Mouse (Mus musculus) E14TG2a.4 (cell line): ENCODE data around the gene Nelfa.

Experiments
- H3K27me3 ChIP-seq: 2 replicates; pipeline ENCODE4 v1.6.1; 2014; ENCODE audit warnings: low read length, control low read depth; ENCODE audit not compliant: insufficient read depth
- H3K36me3 ChIP-seq: 2 replicates; pipeline ENCODE4 v1.6.1; 2014; ENCODE audit warnings: low read length, control low read depth; ENCODE audit not compliant: insufficient read depth
- H3K4me1 ChIP-seq: replicated peaks from 2 replicates; pipeline ENCODE4 v1.6.1; 2014; ENCODE audit warnings: low read depth, low read length, control low read depth
- H3K4me3 ChIP-seq: replicated peaks from 2 replicates; pipeline ENCODE4 v1.5.1; 2014; ENCODE audit warnings: mild to moderate bottlenecking, low read length
- H3K9me3 ChIP-seq: 2 replicates; pipeline ENCODE4 v1.6.1; 2014; ENCODE audit warnings: low read length, control low read depth
- CTCF ChIP-seq: conservative IDR thresholded peaks from 2 replicates; pipeline ENCODE4 v1.5.1; 2014; ENCODE audit warnings: low read length
- NANOG ChIP-seq: IDR thresholded peaks from 2 replicates; pipeline ENCODE4 v1.6.1; 2014; ENCODE audit warnings: borderline replicate concordance, low read length, mixed read lengths
- POU5F1 ChIP-seq: IDR thresholded peaks from 2 replicates; pipeline ENCODE4 v1.6.1; 2014; ENCODE audit warnings: low read length, borderline replicate concordance

Gene Nelfa

DNA sequence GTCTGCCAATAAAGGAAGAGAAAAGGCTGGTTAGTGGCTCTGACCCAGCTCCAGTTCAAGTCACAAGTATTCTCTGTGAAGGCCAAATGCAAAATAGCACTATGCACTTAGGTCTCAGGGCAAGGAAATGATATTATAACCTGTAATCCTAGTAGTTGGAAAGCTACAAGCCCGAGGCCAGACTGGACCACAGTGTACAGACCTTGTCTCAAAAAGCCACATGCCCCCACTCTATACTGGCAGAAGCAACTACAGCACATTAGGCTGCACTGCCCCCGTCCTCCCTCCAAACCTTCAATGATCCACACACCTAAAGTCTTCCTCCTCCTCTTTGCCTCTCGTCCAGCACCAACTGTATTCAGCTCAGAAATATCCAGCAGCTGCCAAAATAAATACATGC lies 34.9 kb downstream of the Nelfa start:
- Histone ChIP-seq H3K27me3 (no peaks in the 10 kb centered on the region), H3K36me3 (peaks cover 75% of the 10 kb centered on the region), H3K4me3 (no peak overlapping the region), H3K4me1 (no peaks in the 10 kb centered on the region), H3K9me3 (peaks cover 12% of the 10 kb centered on the region)
- TF ChIP-seq NANOG = no peak
- no peak for TF ChIP-seq CTCF
- no peak for TF ChIP-seq POU5F1

- H3K4me1 ChIP-seq = no peaks in the 10 kb centered on the region
- peaks cover 80% of the 10 kb centered on the region for H3K36me3 ChIP-seq
- peaks cover 12% of the 10 kb centered on the region for H3K9me3 ChIP-seq
- H3K27me3 ChIP-seq = no peaks in the 10 kb centered on the region
- TF ChIP-seq POU5F1 (no peak), CTCF (no peak), NANOG (no peak)
- H3K4me3 ChIP-seq = no peak overlapping the region
Measured at GRCm38 (mm10) chr5:33900701-33901263, 35.4 kb downstream of the Nelfa start.

DNA sequence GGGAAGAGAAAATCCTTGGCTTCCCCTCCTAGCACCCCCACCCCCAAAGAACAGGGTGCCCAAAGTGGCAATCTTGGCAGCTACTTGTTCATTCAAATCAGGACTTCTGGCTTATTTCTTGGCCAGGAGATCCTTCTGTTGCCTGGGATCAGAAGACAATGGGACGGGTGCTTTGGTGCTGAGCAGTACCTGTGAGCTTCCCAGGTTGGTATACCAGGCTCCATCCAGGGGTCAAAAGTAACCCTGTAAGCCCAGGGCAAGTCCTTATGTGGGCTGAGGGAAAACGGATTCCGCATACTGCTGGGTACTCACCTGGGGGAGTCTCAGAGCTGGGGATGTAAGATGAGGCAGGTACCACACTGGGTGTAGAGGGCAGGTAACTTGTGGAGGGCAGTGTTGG lies 36.1 kb downstream of the Nelfa start:
- Histone ChIP-seq H3K27me3 (no peaks in the 10 kb centered on the region), H3K4me3 (no peak overlapping the region), H3K4me1 (0 out of 2 replicates have a peak, but pooled peaks cover 1% of the 10 kb centered on the region), H3K9me3 (peaks cover 12% of the 10 kb centered on the region), H3K36me3 (peaks cover 86% of the 10 kb centered on the region)
- TF ChIP-seq CTCF = no peak
- no peak for TF ChIP-seq POU5F1
- TF ChIP-seq NANOG = no peak

DNA sequence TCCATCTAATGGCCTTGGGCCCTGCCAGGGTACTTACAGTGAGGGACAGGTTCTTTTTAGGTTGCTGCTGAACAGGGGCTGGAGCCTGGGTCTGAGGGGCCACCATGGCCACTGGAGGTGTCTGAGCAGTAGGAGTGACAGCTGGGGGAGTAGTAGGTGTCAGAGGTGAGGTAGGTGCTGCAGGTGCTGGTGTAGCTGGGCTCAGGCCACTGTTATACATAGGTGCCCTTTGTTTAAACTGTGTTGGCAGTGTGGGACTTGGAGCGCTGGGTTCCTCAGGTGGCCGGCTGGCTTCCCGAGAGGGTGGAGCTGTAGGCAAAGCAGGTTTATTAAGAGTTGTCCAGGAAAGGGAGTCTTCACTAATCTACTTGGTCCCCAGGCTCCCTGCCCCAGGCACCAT lies 37.0 kb downstream of the Nelfa start:
- no peaks in the 10 kb centered on the region for H3K27me3 ChIP-seq
- peaks cover 4% of the 10 kb centered on the region; the same call in 1 of the 2 replicates for H3K4me1 ChIP-seq
- H3K36me3 ChIP-seq = peaks cover 95% of the 10 kb centered on the region
- no peak for TF ChIP-seq CTCF
- TF ChIP-seq POU5F1 = no peak
- TF ChIP-seq NANOG = no peak
- no peak overlapping the region for H3K4me3 ChIP-seq
- peaks cover 12% of the 10 kb centered on the region for H3K9me3 ChIP-seq

DNA sequence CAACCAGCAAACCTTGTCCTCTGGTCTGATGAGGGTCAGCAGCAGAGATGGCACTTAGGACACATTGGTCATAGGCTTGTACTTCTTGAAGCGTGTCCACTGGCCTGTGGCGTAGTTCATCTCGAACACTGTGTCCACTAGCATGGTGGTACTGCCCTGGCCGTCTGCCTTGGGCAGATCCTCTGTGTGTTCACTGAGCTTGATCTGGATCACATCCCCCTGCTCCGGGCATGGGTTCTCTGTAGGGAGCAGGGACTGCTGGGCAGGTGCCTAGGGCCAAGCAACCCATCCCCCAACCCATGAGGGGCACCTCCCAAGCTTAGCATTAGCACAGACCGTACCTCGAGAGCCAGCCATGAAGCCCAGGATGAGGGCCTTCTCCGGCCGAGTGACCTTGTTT lies 37.5 kb downstream of the Nelfa start:
- peaks cover 4% of the 10 kb centered on the region; the same call in 1 of the 2 replicates for H3K4me1 ChIP-seq
- TF ChIP-seq NANOG (no peak), CTCF (no peak), POU5F1 (no peak)
- no peak overlapping the region for H3K4me3 ChIP-seq
- H3K27me3 ChIP-seq = no peaks in the 10 kb centered on the region
- H3K9me3 ChIP-seq = peaks cover 12% of the 10 kb centered on the region
- peaks cover 98% of the 10 kb centered on the region for H3K36me3 ChIP-seq

GRCm38 (mm10) chr5:33897158-33897557 lies 39.1 kb downstream of the Nelfa start:
- Histone ChIP-seq H3K27me3 (no peaks in the 10 kb centered on the region), H3K9me3 (peaks cover 12% of the 10 kb centered on the region), H3K4me1 (peaks cover 4% of the 10 kb centered on the region; the same call in 1 of the 2 replicates), H3K36me3 (peaks cover 100% of the 10 kb centered on the region), H3K4me3 (no peak overlapping the region)
- TF ChIP-seq CTCF (no peak), NANOG (no peak), POU5F1 (no peak)

DNA sequence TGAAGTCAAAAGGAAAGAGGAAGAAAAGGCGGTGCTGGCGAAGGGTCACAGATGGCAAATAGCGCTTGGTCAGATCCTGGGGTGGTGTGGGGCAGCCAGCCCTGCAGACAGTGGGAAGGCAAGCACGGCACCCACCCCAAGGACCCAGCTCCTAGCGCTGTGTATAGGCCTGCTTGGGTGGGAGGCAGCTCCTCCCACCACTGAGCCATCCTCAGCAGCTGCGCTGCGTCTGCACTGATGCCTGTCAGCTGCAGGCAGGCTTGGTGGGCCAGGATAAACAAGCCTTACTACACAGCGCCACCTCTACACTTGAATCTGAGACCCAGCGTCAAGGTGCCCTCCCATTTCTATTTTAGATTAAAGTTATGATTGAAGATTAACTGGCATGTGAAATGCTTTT lies 41.1 kb downstream of the Nelfa start:
- H3K4me1 ChIP-seq = peaks cover 4% of the 10 kb centered on the region; the same call in 1 of the 2 replicates
- TF ChIP-seq POU5F1 (no peak), CTCF (no peak), NANOG (no peak)
- H3K27me3 ChIP-seq = no peaks in the 10 kb centered on the region
- peaks cover 7% of the 10 kb centered on the region for H3K9me3 ChIP-seq
- H3K4me3 ChIP-seq = no peak overlapping the region
- H3K36me3 ChIP-seq = peaks cover 99% of the 10 kb centered on the region

- Histone ChIP-seq H3K9me3 (no peaks in the 10 kb centered on the region), H3K27me3 (no peaks in the 10 kb centered on the region), H3K36me3 (peaks cover 89% of the 10 kb centered on the region), H3K4me1 (peaks cover 4% of the 10 kb centered on the region; the same call in 1 of the 2 replicates), H3K4me3 (no peak overlapping the region)
- TF ChIP-seq POU5F1 (no peak), CTCF (no peak), NANOG (no peak)
Measured at GRCm38 (mm10) chr5:33893406-33893805, 42.8 kb downstream of the Nelfa start.

- no peak for TF ChIP-seq NANOG
- no peak for TF ChIP-seq CTCF
- no peak for TF ChIP-seq POU5F1
- peaks cover 61% of the 10 kb centered on the region for H3K36me3 ChIP-seq
- H3K4me3 ChIP-seq = no peak overlapping the region
- peaks cover 11% of the 10 kb centered on the region for H3K9me3 ChIP-seq
- no peaks in the 10 kb centered on the region for H3K27me3 ChIP-seq
- no peaks in the 10 kb centered on the region for H3K4me1 ChIP-seq
Measured at GRCm38 (mm10) chr5:33881118-33881517, 55.1 kb downstream of the Nelfa start.
